Mouse (Mus musculus) induced T-regulatory cell, adult 2 months (primary cell): ENCODE measurements around the gene Prkcd.

Source experiments
- DNase-seq: peaks from one replicate; pipeline ENCODE4 v3.0.0-alpha.2; 2012; ENCODE audit warnings: low read depth

The Prkcd gene

GRCm38 (mm10) chr14:30573235-30573634 is 52.8 kb downstream of the Prkcd start:
- DNase-seq, result no peak

- DNase-seq, result no peak
These were observed 53.8 kb downstream of the Prkcd start for GRCm38 (mm10) chr14:30572253-30572652.

DNA sequence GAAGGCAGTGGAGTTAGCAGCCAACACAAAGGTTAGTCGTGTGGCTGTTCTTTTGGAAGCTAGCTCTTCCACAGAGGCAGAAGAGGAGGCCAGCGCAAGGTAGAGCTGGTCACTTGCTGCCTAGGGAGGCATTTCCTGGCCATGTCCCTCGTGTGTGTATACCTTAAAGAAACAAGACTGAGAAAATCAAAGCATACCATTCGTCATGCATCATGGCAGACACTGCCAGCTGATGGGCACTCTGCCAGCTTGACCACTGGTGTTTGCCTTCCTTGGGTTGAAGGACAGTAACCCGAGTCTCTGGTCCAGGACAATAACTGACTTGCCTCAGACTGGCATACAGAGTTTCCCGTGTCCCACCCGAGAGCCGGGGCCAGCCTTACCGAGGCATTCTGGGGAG is 55.7 kb downstream of the Prkcd start:
- DNase-seq, result no peak

GRCm38 (mm10) chr14:30568016-30568415 is 58.0 kb downstream of the Prkcd start:
- no peak for DNase-seq

DNA sequence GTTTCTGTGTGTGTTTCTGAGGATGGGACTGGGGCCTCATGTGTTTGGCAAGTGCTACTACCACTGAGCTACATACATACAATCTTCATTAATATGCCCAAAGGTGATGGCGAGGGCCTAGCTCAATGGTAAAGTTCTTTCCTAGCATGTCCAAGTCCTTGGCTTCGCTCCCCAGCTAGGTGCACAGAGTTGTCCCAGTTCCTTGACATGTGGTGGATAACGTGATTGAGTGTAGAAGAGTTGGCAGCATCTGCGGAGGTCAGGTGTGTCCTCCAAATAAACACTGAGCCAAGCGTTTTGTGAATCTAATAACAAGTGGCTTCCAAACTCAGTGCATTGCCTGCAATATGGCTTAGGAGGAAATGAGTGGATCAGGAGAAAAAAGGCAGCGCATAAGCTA is 59.7 kb downstream of the Prkcd start:
- DNase-seq, result no peak

DNA sequence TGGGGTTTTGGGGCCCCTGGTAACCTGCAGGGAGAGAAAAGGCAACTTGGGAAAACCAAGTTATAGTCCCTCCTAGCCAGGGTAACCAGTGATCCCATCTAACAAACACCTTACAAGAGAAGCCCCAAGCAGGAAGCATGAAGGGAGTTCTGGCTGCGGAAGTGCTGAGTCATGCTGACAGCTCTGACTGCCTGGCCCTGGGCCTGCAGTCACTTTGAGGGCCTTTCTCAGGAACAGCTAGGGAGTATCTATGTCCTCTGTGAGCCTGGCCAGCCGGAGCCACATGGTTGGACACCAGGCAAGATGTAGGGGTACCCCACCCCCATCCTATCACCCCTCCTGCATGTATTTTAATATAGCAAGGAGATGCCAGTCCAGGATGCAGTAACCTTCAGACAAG is 61.6 kb downstream of the Prkcd start:
- no peak for DNase-seq

DNA sequence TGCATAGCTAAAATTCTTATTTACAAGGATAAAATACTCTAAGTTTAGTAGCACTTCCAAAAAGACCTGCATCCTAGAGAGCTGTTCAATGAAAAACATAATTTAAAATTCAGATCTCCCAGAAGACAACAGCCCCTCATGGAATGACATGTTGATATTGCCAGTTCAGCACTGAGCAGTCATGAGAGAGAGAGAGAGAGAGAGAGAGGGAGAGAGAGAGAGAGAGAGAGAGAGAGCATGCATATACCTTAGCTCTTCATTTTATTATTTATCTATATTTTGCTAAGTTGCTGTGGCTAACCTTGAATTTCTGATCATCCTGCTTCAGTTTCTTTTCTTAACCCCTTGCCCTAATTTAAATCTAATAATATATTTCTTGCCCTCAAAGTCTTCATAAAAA is 63.7 kb downstream of the Prkcd start:
- DNase-seq, result no peak

GRCm38 (mm10) chr14:30561470-30562187 is 64.4 kb downstream of the Prkcd start:
- no peak for DNase-seq

GRCm38 (mm10) chr14:30560803-30561389 is 65.1 kb downstream of the Prkcd start:
- DNase-seq, result no peak

DNA sequence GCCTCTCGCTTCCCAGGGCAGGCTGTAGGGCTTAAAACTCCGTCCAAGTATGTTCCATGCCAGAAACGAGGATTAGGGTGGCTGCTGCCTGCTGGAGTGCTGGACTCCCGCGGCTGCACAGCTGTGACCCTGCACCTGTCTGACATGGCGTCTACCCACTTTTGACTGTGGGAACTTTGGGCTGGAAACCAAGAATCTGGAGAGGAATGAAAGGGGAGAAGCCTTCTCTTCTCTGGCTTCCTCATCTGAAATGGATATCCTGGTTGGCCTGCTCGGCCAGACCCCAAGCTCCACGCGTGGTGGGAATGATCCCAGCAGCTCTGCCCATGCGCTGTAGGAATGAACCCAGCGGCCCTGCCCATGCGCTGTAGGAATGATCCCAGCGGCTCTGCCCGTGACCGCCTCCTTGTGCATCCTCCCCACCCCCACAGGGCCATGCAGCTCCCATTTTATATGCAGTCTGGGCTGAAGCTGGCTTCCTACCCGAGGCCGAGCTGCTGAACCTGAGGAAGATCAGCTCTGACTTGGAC is 66.6 kb downstream of the Prkcd start:
- no peak for DNase-seq

DNA sequence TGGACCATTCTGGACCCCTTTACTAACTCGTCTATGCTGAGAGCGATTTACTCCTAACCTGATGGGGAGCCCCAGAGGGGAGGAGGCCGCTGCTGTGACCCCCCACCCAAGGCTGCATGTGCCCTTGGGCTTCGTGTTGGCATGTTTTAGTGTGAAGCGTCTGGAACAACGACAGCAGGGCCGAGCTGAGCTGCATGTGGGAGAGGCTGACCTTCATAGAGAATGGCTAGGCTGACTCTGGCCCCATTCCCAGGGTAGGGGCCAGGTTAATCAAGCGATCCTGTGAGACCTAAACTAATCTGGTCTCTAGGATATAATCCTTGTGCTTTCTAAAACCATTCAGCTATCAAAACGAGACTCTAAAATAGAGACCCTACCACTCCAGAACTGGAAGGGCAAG is 68.3 kb downstream of the Prkcd start:
- DNase-seq, result no peak

- no peak for DNase-seq
These were observed 69.4 kb downstream of the Prkcd start for GRCm38 (mm10) chr14:30556651-30557050.

- DNase-seq, result no peak
These were observed 72.8 kb downstream of the Prkcd start for GRCm38 (mm10) chr14:30553185-30553584.

GRCm38 (mm10) chr14:30551981-30552380 is 74.0 kb downstream of the Prkcd start:
- DNase-seq, result no peak

DNA sequence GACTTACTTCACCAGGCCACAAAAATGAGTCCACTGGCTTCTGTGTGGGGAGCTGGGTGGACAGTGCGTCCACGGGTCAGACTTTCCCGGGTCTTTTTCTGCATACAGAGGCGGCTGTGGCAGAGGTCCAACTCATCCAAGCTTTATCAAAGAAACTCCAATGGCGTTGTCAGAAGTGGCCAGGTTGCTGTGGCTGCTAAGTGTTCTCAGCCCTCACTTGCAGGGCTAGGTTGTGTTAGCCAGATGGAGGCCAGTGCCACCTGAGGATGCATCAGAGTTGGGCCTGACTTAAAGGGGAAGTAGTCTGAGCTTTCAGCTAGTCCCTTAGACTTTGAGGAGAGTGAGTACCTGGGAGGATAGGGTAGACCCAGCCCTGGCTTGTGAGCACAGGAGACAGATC is 74.5 kb downstream of the Prkcd start:
- DNase-seq, result no peak

- DNase-seq, result no peak
These were observed 75.6 kb downstream of the Prkcd start for GRCm38 (mm10) chr14:30550232-30551070.

DNA sequence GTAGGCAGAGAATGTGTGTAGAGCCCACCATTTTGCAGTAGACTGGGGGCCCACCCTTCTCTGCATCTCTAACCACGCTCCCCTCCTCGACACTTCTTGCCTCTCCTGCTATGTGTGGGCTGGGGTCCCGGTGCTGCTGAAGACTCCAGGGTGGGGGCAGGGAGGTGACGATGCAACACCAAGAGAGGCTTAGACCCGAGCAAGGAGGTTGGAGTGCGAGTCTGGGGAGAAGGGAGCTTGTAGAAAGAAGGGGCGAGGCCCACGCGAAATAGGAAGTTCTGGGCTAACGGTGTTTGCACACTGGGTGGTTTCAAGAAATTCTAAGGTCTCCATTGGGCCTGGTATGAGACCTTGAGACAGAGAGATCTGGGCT is 76.2 kb downstream of the Prkcd start:
- peak; percentile 51 for DNase-seq

GRCm38 (mm10) chr14:30548965-30549776 is 76.8 kb downstream of the Prkcd start:
- peak; percentile 96 for DNase-seq

- no peak for DNase-seq
These were observed 77.8 kb downstream of the Prkcd start, which contains the start of gene Tkt for GRCm38 (mm10) chr14:30548131-30548720. Tkt (plus strand) TSS chr14:30548359.
